Mouse (Mus musculus) mesoderm, embryonic 11.5 days (tissue): ENCODE measurements around the gene Ddx31.
A peak's percentile ranks its signal among the peaks of the same experiment; 100 is the strongest.

Experiments
- DNase-seq: peaks from one replicate; pipeline ENCODE4 v3.0.0-alpha.2; 2012; ENCODE audit warnings: low read depth, low spot score

Gene Ddx31

GRCm38 (mm10) chr2:28912039-28912700, 72.0 kb downstream of the Ddx31 start:
- no peak for DNase-seq

GRCm38 (mm10) chr2:28912961-28913360, 72.8 kb downstream of the Ddx31 start:
- DNase-seq, result no peak

- DNase-seq, result no peak
These were observed 73.9 kb downstream of the Ddx31 start for GRCm38 (mm10) chr2:28914121-28914520.

- no peak for DNase-seq
These were observed 75.0 kb downstream of the Ddx31 start for GRCm38 (mm10) chr2:28915104-28915738.

GRCm38 (mm10) chr2:28915768-28916512, 75.7 kb downstream of the Ddx31 start:
- peak; percentile 75 for DNase-seq

GRCm38 (mm10) chr2:28916513-28916865, 76.3 kb downstream of the Ddx31 start, which contains the start of gene Barhl1:
Barhl1 (minus strand) TSS chr2:28916668.
- DNase-seq, result no peak

- DNase-seq, result no peak
These were observed 76.9 kb downstream of the Ddx31 start for GRCm38 (mm10) chr2:28917156-28917517.

- peak; percentile 64 for DNase-seq
These were observed 77.5 kb downstream of the Ddx31 start for GRCm38 (mm10) chr2:28917518-28918361.

GRCm38 (mm10) chr2:28919001-28919400, 78.8 kb downstream of the Ddx31 start:
- no peak for DNase-seq

GRCm38 (mm10) chr2:28923912-28924311, 83.7 kb downstream of the Ddx31 start:
- peak; percentile 84 for DNase-seq

- no peak for DNase-seq
These were observed 90.4 kb downstream of the Ddx31 start for GRCm38 (mm10) chr2:28930571-28930970.

GRCm38 (mm10) chr2:28938997-28939396, 98.8 kb downstream of the Ddx31 start:
- DNase-seq, result no peak

- DNase-seq, result peak; percentile 47
These were observed 103.7 kb downstream of the Ddx31 start for GRCm38 (mm10) chr2:28943666-28944516.

GRCm38 (mm10) chr2:28945388-28945787, 105.2 kb downstream of the Ddx31 start:
- no peak for DNase-seq

- no peak for DNase-seq
These were observed 106.1 kb downstream of the Ddx31 start for GRCm38 (mm10) chr2:28946312-28946711.

- peak; percentile 54 for DNase-seq
These were observed 112.8 kb downstream of the Ddx31 start for GRCm38 (mm10) chr2:28952981-28953380.

- no peak for DNase-seq
These were observed 114.4 kb downstream of the Ddx31 start for GRCm38 (mm10) chr2:28954595-28954994.
